ENCODE assay signal across 8 mouse cellular contexts in the genomic region with DNA sequence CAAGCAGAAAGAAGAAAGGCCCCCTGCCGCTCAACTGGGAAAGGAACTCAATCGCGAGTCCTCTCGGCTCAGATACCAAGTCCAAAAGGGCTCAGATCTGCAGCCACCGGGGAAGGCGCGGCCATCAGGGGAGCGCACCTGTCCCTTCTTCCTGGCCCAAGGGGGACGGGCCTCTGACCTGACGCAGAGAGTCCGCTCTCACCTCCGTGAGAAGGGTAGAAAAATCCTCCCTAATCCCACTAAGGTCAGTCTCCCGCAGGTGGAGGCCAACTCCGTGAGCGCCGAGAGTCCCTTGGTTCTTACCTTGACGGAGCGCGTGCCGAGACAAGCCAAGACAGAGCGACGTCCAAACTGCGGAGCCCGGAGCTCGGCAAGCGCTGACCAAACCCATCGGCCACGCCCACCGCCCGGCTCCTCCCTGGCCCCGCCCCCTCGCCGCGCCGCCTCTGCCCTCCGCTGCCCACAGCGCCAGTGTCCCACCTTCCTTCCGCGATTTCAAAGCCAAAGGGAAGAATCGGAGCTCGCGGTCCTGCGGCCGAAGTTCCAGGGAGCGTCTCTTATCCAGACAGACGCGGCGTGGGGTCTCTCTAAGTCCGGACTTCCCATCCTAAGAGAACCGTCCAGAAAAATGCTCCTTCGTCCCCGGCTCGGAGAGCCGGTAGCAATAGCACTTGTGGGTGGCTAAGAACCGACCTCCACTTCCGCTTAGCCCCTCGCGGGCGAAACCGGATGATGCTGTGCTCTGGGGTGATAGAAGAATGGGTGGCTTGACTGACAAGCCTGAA. TPM values are rescaled to one million over a fixed set of nuclear protein-coding genes. Genes with fewer than 3 reads are reported as not detected.
DNase-seq lines count a peak whose midpoint lies in the region; ATAC-seq and TF ChIP-seq lines count a peak whose summit lies in the region.

A gene (minus strand): TSS at position 393 of the 785 bp plus-strand sequence.

- H3K9me3 ChIP-seq in ES-E14 (ENCODE audit: control insufficient read depth, insufficient read depth, low read depth, low read length): no peaks in the 10 kb centered on the region
- no peaks in the 10 kb centered on the region for H3K9me3 ChIP-seq in forebrain, embryonic 15.5 days
- H3K9me3 ChIP-seq in lung, embryonic 15.5 days: no peaks in the 10 kb centered on the region

- TF ChIP-seq CTCF in layer of hippocampus, adult 2 months (conservative IDR thresholded peaks at IDR 0.05): peak; percentile 20; the same call in 1 of the 2 replicates
- TF ChIP-seq CTCF in olfactory bulb, adult 2 months (IDR thresholded peaks at IDR 0.05; ENCODE audit: insufficient read depth, low read depth, low read length): no peak
- 0 out of 2 replicates have a peak, but pooled peaks have one; percentile 13 for TF ChIP-seq CTCF in thymus, adult 2 months (IDR thresholded peaks at IDR 0.05; ENCODE audit: borderline replicate concordance, control insufficient read depth, extremely low read depth, insufficient read depth, low read length, poor library complexity)

- in situ Hi-C loops in ES-E14 (cut with MboI; ENCODE audit: low sequenced_read_pairs in 2 of 2, unreplicated experiment in 2 of 2): no loop called here

- H3K9ac ChIP-seq in ES-E14 (ENCODE audit: insufficient read depth, low read depth, low read length, poor library complexity, severe bottlenecking): peak within 1 kb of the TSS; percentile 65
- peak within 1 kb of the TSS; percentile 40 for H3K9ac ChIP-seq in forebrain, embryonic 15.5 days (replicated peaks)
- H3K9ac ChIP-seq in lung, embryonic 15.5 days: peak within 1 kb of the TSS; percentile 42

- H3K4me2 ChIP-seq in forebrain, embryonic 15.5 days (replicated peaks): peak within 1 kb of the TSS; percentile 85
- H3K4me2 ChIP-seq in lung, embryonic 15.5 days: peak within 1 kb of the TSS; percentile 94

- WGBS in forebrain, embryonic 15.5 days: under 1% methylated on average over 60 of the region's 60 CpGs
- 0% methylated on average over 60 of the region's 60 CpGs for WGBS in lung, embryonic 15.5 days
- WGBS in olfactory bulb, adult 2 months: 4% methylated on average over 60 of the region's 60 CpGs
- WGBS in thymus, adult 2 months: under 1% methylated on average over 60 of the region's 60 CpGs

- peaks cover 7% of the 10 kb centered on the region; the same call in 1 of the 2 replicates for H3K27me3 ChIP-seq in forebrain, embryonic 15.5 days
- peaks cover 17% of the 10 kb centered on the region; the same call in 1 of the 2 replicates for H3K27me3 ChIP-seq in lung, embryonic 15.5 days
- H3K27me3 ChIP-seq in thymus, adult 2 months (ENCODE audit: control insufficient read depth, insufficient read depth, low read length): no peaks in the 10 kb centered on the region

- peak; percentile 60 for DNase-seq in ES-E14 (ENCODE audit: low read depth, low spot score)
- DNase-seq in cerebellum, adult 18-20 months: peak; percentile 84 to 90
- peak; percentile 76 for DNase-seq in heart, postnatal 25 days (ENCODE audit: low spot score)
- peak; percentile 55 to 66 for DNase-seq in layer of hippocampus, adult 2 months (ENCODE audit: low spot score in 2 of 2)
- peak; percentile 89 for DNase-seq in thymus, adult 2 months

- intact Hi-C loops in heart, postnatal 25 days (cut with DNase I): no loop called here

- ATAC-seq in forebrain, embryonic 15.5 days (replicated peaks): peak; percentile 93
- ATAC-seq in lung, embryonic 15.5 days (ENCODE audit: borderline replicate concordance, extremely low read depth, low FRiP score, low TSS enrichment): peak; percentile 95

- no peak for TF ChIP-seq POLR2A in olfactory bulb, adult 2 months (IDR thresholded peaks at IDR 0.05; ENCODE audit: insufficient read depth, low read depth, low read length)
- TF ChIP-seq POLR2A in thymus, adult 2 months (IDR thresholded peaks at IDR 0.05; ENCODE audit: control insufficient read depth, extremely low read depth, insufficient read depth, low read length, poor library complexity): no peak; the same call in 1 of the 2 replicates

- H3K27ac ChIP-seq in ES-E14 (ENCODE audit: insufficient read depth, low read depth, low read length, poor library complexity, severe bottlenecking): no peak within 1 kb of the TSS
- H3K27ac ChIP-seq in forebrain, embryonic 15.5 days (replicated peaks): no peak within 1 kb of the TSS
- no peak within 1 kb of the TSS; the same call in 1 of the 2 replicates for H3K27ac ChIP-seq in layer of hippocampus, adult 2 months
- H3K27ac ChIP-seq in lung, embryonic 15.5 days: no peak within 1 kb of the TSS
- H3K27ac ChIP-seq in olfactory bulb, adult 2 months (ENCODE audit: insufficient read depth, low read depth, low read length): no peak within 1 kb of the TSS
- peak within 1 kb of the TSS; percentile 28; the same call in 1 of the 2 replicates for H3K27ac ChIP-seq in thymus, adult 2 months (ENCODE audit: control insufficient read depth, insufficient read depth, low read length)

- no peaks in the 10 kb centered on the region for H3K36me3 ChIP-seq in ES-E14 (ENCODE audit: control insufficient read depth, insufficient read depth, low read length, poor library complexity, severe bottlenecking)
- no peaks in the 10 kb centered on the region for H3K36me3 ChIP-seq in forebrain, embryonic 15.5 days
- H3K36me3 ChIP-seq in lung, embryonic 15.5 days: no peaks in the 10 kb centered on the region
- no peaks in the 10 kb centered on the region for H3K36me3 ChIP-seq in thymus, adult 2 months (ENCODE audit: control insufficient read depth, insufficient read depth, low read length)

- peak within 1 kb of the TSS; percentile 66 to 78 for H3K4me3 ChIP-seq in ES-E14 (ENCODE audit: insufficient read depth in 1 of 2, low read depth in 1 of 2, low read length in 2 of 2, poor library complexity in 1 of 2, severe bottlenecking in 1 of 2)
- peak within 1 kb of the TSS; percentile 48 for H3K4me3 ChIP-seq in forebrain, embryonic 15.5 days
- H3K4me3 ChIP-seq in layer of hippocampus, adult 2 months: peak within 1 kb of the TSS; percentile 62
- H3K4me3 ChIP-seq in lung, embryonic 15.5 days: peak within 1 kb of the TSS; percentile 52
- peak within 1 kb of the TSS; percentile 59 for H3K4me3 ChIP-seq in olfactory bulb, adult 2 months (ENCODE audit: insufficient read depth, low read depth, low read length)
- H3K4me3 ChIP-seq in thymus, adult 2 months (ENCODE audit: control insufficient read depth, insufficient read depth, low read length): peak within 1 kb of the TSS; percentile 81

- H3K4me1 ChIP-seq in ES-E14 (ENCODE audit: control insufficient read depth in 2 of 2, insufficient read depth in 2 of 2, low read length in 2 of 2, poor library complexity in 1 of 2): peaks cover 2 to 3% of the 10 kb centered on the region in 2 experiments; a peak in 2 of 4 replicates
- peaks cover 11% of the 10 kb centered on the region for H3K4me1 ChIP-seq in forebrain, embryonic 15.5 days
- peaks cover 6% of the 10 kb centered on the region; the same call in 1 of the 2 replicates for H3K4me1 ChIP-seq in lung, embryonic 15.5 days
- H3K4me1 ChIP-seq in olfactory bulb, adult 2 months (ENCODE audit: control insufficient read depth, insufficient read depth, low read length): peaks cover 9% of the 10 kb centered on the region
- H3K4me1 ChIP-seq in thymus, adult 2 months (replicated peaks; ENCODE audit: control insufficient read depth, insufficient read depth, low read length): peaks cover 7% of the 10 kb centered on the region; the same call in 1 of the 2 replicates

TF ChIP-seq in ES-E14, 5 proteins besides CTCF, POLR2A, EP300 and RAD21:
- no peak for TF ChIP-seq CHD2 (IDR thresholded peaks at IDR 0.05; ENCODE audit: low read depth, low read length)
- TF ChIP-seq MAFK (IDR thresholded peaks at IDR 0.05; ENCODE audit: insufficient read depth, low read depth, low read length): no peak
- no peak for TF ChIP-seq ZC3H11A (IDR thresholded peaks at IDR 0.05; ENCODE audit: borderline replicate concordance, low read depth, low read length)
- TF ChIP-seq HCFC1 (IDR thresholded peaks at IDR 0.05; ENCODE audit: borderline replicate concordance, insufficient read depth, low read length): no peak
TF ChIP-seq in ES-E14: peak in this region for 0.

RNA-seq across cellular contexts. Expression of the gene that starts here (rescaled TPM):
- 2.1 and 4.7 TPM in 2 replicates for total RNA-seq in ES-E14 (2012; rRNA removed)
- 3.5 and 3.7 TPM in 2 replicates for polyA plus RNA-seq in forebrain, embryonic 15.5 days (2015; fragmentation: Nextera tagmentation; extraction: Ambion mirVana)
- total RNA-seq in heart, postnatal 25 days (2021): 10 to 100 TPM; 13.9 to 15.8 TPM
- total RNA-seq in layer of hippocampus, adult 2 months (2021): 1 to 10 TPM; 1.1 to 1.8 TPM
- polyA plus RNA-seq in lung, embryonic 15.5 days (2015; fragmentation: Nextera tagmentation; extraction: Ambion mirVana): 4.4 and 4.6 TPM in 2 replicates
- not detected in 2 replicates for polyA plus RNA-seq in olfactory bulb, adult 2 months (2012; ENCODE audit: insufficient read depth, insufficient read length, low replicate concordance, missing spikeins)
- 12.4 and 18.3 TPM in 2 replicates for polyA plus RNA-seq in thymus, adult 2 months (2012; rRNA removed)
